Mouse (Mus musculus) urinary bladder, postnatal 10 days (tissue): ENCODE measurements around the gene Rbm20.
"Not testable (repeated sequence)": the region's sequence is repeated elsewhere in the genome, so short reads cannot be mapped to it uniquely, and the experiment has no call there.

Experiments
- DNase-seq: peaks from one replicate; pipeline ENCODE4 v3.0.0; 2022; ENCODE audit warnings: low spot score

The Rbm20 gene

GRCm38 (mm10) chr19:53676718-53677634, at the start of gene Rbm20:
TSS of gene Rbm20 (plus strand) at chr19:53677306.
- no peak for DNase-seq

- DNase-seq = no peak
Measured at GRCm38 (mm10) chr19:53638041-53638440, 39.1 kb upstream of the Rbm20 start.

GRCm38 (mm10) chr19:53638727-53639126, 38.4 kb upstream of the Rbm20 start:
- DNase-seq = no peak

GRCm38 (mm10) chr19:53644020-53644595, 33.0 kb upstream of the Rbm20 start:
- DNase-seq = no peak

GRCm38 (mm10) chr19:53647301-53647700, 29.8 kb upstream of the Rbm20 start:
- DNase-seq = no peak

- no peak for DNase-seq
Measured at GRCm38 (mm10) chr19:53648056-53648455, 29.1 kb upstream of the Rbm20 start.

DNA sequence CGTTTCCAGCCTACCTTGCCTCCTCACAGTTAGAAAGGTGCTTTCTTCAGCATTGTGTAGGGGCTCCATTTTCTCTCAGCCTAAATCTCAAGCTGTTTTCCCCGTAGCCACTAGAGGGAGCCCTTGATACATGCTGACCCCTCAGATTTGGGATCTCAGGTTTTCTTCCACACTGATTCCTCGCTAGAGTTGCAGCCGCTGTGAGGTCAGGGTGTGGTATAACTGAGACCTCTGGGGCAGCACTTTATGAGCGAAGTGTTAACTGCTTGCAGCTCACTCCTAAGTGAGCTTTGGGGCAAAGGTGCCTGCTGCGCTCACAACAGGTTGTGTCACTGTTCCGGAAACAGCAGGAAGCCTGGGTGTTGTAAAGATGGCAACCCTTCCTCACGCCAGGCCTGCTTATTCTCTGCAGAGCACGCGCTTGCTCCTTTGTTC, 28.3 kb upstream of the Rbm20 start:
- no peak for DNase-seq

- DNase-seq = no peak
Measured at GRCm38 (mm10) chr19:53649361-53649760, 27.7 kb upstream of the Rbm20 start.

DNA sequence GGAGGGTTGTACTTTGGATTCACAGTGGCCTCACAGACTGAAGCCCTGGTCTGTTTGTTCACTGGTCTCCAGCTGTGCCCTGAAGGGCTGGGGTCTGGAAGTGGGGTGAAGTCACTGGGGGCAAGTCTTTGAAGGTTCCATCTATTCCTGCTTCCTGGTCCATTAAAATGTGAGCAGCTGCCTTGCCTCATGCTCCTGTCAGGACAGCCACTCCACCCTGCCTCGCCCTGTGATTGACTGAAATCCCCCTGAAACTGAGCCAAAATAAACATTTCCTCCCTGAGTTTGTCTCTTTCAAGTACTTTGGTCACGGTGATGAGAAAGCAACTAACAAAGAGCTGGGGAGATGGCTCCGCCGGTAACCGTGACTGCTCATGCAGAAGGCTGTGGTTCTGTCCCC, 27.3 kb upstream of the Rbm20 start:
- no peak for DNase-seq

- no peak for DNase-seq
Measured at GRCm38 (mm10) chr19:53650921-53651320, 26.2 kb upstream of the Rbm20 start.

DNA sequence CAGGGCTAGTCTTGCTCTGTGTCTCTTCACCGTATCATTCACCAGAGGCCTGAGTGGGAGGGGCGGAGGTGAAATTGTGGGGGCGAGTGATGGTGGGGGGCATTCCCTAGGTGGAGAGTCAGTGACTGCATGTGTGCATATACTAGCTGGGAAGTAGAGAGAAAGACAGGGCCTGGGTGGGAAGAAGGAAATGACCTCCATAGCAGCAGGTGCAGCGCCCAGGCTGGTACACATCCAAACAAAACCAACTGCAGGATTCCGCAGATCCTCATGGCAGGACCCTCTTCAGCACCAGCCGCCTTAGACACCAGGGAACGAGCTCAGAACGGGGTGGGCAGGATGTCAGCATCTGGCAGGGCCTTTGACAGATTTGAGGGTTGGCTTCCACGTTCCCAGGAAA, 24.8 kb upstream of the Rbm20 start:
- no peak for DNase-seq

- no peak for DNase-seq
Measured at GRCm38 (mm10) chr19:53653624-53654467, 23.3 kb upstream of the Rbm20 start.

DNA sequence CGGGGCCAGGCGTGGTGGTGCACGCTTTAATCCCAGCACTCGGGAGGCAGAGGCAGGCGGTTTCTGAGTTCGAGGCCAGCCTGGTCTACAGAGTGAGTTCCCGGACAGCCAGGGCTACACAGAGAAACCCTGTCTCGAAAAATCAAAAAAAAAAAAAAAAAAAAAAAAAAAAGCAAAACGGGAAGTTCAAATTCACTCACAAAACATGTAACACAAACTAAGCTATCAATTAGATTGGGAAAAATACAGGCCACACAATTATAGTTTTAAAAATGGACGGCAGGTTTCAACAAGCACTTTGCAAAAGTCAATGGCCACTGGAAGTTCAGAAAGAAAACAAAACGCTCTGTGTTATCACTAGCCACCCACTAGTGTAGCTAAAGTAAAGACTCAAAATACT, 20.7 kb upstream of the Rbm20 start:
- not testable (repeated sequence) for DNase-seq

GRCm38 (mm10) chr19:53657437-53657836, 19.7 kb upstream of the Rbm20 start:
- DNase-seq = no peak

- DNase-seq = no peak
Measured at GRCm38 (mm10) chr19:53660722-53661420, 16.2 kb upstream of the Rbm20 start.

DNA sequence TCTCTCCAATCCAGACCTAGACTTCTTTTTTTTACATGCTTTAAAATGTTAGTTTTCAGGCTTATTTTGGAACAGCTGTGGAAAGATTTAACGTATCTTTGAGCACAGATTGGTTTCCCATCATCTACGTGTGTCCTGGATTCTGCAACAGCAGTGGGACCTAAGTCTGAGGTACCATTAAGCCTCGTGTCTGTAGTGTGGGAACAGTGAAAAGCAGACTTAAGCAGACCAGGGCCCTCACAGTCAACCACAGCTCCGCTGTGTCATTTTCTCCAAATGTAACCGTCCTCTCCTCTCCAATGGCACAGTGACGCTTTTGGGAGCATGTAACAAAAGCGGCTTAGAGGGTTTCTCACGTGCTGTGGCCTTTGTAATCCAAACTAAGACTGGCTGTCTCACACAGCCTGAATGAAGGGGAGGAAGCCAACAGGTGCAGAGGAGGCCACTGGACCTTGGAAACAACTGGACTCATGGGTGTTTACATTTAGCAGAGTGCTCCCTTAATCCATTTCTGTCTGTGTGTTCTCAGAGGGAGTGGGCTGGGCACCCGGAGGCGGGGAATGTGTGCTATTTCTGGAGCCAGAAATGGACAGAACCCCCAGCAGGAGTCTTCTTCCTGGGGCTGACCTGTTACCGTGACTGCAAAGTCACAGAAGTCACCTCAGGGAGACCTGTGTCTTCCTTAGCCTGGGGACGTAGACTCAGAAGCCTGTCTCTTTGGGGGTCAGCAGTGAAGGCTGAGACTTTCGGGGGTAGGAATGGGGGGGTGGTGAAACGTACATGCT, 15.0 kb upstream of the Rbm20 start:
- no peak for DNase-seq

- DNase-seq = no peak
Measured at GRCm38 (mm10) chr19:53664831-53665230, 12.3 kb upstream of the Rbm20 start.

DNA sequence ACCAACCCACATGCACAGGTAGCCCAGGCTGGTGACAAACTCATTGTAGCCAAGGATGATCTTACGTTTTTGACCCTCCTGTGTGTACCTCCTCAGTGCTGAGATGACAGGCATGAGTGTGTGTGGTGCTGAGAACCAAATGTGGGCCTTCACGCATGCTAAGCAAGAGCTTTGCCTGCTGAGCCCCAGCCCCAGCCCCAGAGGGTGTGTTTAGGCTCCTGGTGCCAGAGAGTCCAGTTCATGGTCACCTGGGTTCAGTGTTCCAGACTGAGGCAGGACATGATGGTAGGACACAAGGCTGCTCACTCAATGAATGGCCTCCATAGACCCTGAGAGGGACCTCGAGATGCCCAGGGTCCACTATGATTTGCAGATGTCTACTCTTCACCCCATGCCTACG, 11.7 kb upstream of the Rbm20 start:
- DNase-seq = no peak

- no peak for DNase-seq
Measured at GRCm38 (mm10) chr19:53666708-53667107, 10.4 kb upstream of the Rbm20 start.

- DNase-seq = no peak
Measured at GRCm38 (mm10) chr19:53668821-53669220, 8.3 kb upstream of the Rbm20 start.

- no peak for DNase-seq
Measured at GRCm38 (mm10) chr19:53670625-53671141, 6.4 kb upstream of the Rbm20 start.
